ENCODE assay signal across 22 mouse cellular contexts in genomic region chr9:61431830-61432229, GRCm38 (mm10). TPM values are rescaled to one million over a fixed set of nuclear protein-coding genes. Genes with fewer than 3 reads are reported as not detected.
DNase-seq lines count a peak whose midpoint lies in the region; ATAC-seq and TF ChIP-seq lines count a peak whose summit lies in the region.
"Had no signal": no experiment of that assay in that cellular context is flagged by ENCODE, and none has a peak within 500 bp of the region (broad histone marks: within the 10 kb centered on the region; RNA-seq: fewer than 3 reads in every experiment).

No protein-coding gene starts in this region.

- 92% methylated on average over 4 of the region's 4 CpGs for WGBS in midbrain, embryonic 10.5 days
- WGBS in midbrain, postnatal 0 days: 91% methylated on average over 4 of the region's 4 CpGs
- 25% methylated on average over 4 of the region's 4 CpGs for WGBS in bone marrow, adult 2 months

- no peak overlapping the region for H3K4me3 ChIP-seq in midbrain, embryonic 10.5 days
- no peak overlapping the region for H3K4me3 ChIP-seq in midbrain, postnatal 0 days (ENCODE audit: low read depth, low read length)
- H3K4me3 ChIP-seq in bone marrow, adult 2 months (replicated peaks; ENCODE audit: control insufficient read depth, low read depth, low read length): no peak overlapping the region
- H3K4me3 ChIP-seq: embryonic facial prominence, embryonic 15.5 days; erythroblast, embryonic 14.5 days; forebrain, embryonic 10.5 days; heart, adult 2 months; heart, embryonic 12.5 days; hindbrain, embryonic 15.5 days had no signal

- H3K36me3 ChIP-seq in midbrain, embryonic 10.5 days: no peaks in the 10 kb centered on the region
- no peaks in the 10 kb centered on the region for H3K36me3 ChIP-seq in midbrain, postnatal 0 days (ENCODE audit: insufficient read depth, low read length)
- H3K36me3 ChIP-seq: embryonic facial prominence, embryonic 15.5 days; forebrain, embryonic 10.5 days; G1E; heart, embryonic 12.5 days; hindbrain, embryonic 15.5 days had no signal

- peaks cover 18% of the 10 kb centered on the region for H3K27me3 ChIP-seq in midbrain, embryonic 10.5 days (ENCODE audit: low read depth, poor library complexity, severe bottlenecking)
- H3K27me3 ChIP-seq in midbrain, postnatal 0 days (ENCODE audit: insufficient read depth, low read length): no peaks in the 10 kb centered on the region

- no peaks in the 10 kb centered on the region for H3K9me3 ChIP-seq in midbrain, embryonic 10.5 days (replicated peaks)
- H3K9me3 ChIP-seq in midbrain, postnatal 0 days (ENCODE audit: low read length): no peaks in the 10 kb centered on the region
- H3K9me3 ChIP-seq: embryonic facial prominence, embryonic 15.5 days; forebrain, embryonic 10.5 days; G1E; hindbrain, embryonic 15.5 days had no signal

- H3K4me2 ChIP-seq in midbrain, postnatal 0 days (ENCODE audit: low read depth, low read length, poor library complexity, severe bottlenecking): no peak overlapping the region
- H3K4me2 ChIP-seq: embryonic facial prominence, embryonic 15.5 days; heart, embryonic 12.5 days; hindbrain, embryonic 15.5 days had no signal

- no peak overlapping the region for H3K9ac ChIP-seq in midbrain, postnatal 0 days (replicated peaks; ENCODE audit: low read length, poor library complexity, severe bottlenecking)
- H3K9ac ChIP-seq: embryonic facial prominence, embryonic 15.5 days; heart, embryonic 12.5 days; hindbrain, embryonic 15.5 days had no signal

- no peak for TF ChIP-seq CTCF in midbrain, postnatal 0 days (IDR thresholded peaks at IDR 0.05)
- TF ChIP-seq CTCF in bone marrow, adult 2 months (IDR thresholded peaks at IDR 0.05; ENCODE audit: control insufficient read depth, insufficient read depth, low read length): no peak

- peaks cover 38% of the 10 kb centered on the region for H3K4me1 ChIP-seq in midbrain, embryonic 10.5 days
- peaks cover 6% of the 10 kb centered on the region; the same call in 1 of the 2 replicates for H3K4me1 ChIP-seq in midbrain, postnatal 0 days (ENCODE audit: insufficient read depth, low read length)
- peaks cover 9% of the 10 kb centered on the region for H3K4me1 ChIP-seq in bone marrow, adult 2 months (ENCODE audit: control insufficient read depth, insufficient read depth, low read length)

- H3K27ac ChIP-seq in midbrain, embryonic 10.5 days (replicated peaks): 0 out of 2 replicates have a peak overlapping the region, but pooled peaks have one; percentile 28
- no peak overlapping the region for H3K27ac ChIP-seq in midbrain, postnatal 0 days (ENCODE audit: low read depth, low read length)
- peak overlapping the region; percentile 4; the same call in 1 of the 2 replicates for H3K27ac ChIP-seq in bone marrow, adult 2 months (ENCODE audit: control insufficient read depth, insufficient read depth, low read depth, low read length, poor library complexity)
- H3K27ac ChIP-seq: embryonic facial prominence, embryonic 15.5 days; forebrain, embryonic 10.5 days; heart, adult 2 months; hindbrain, embryonic 15.5 days had no signal

- TF ChIP-seq POLR2A in bone marrow, adult 2 months (IDR thresholded peaks at IDR 0.05; ENCODE audit: borderline replicate concordance, control insufficient read depth, low read depth, low read length): no peak

- no peak for ATAC-seq in midbrain, postnatal 0 days (ENCODE audit: low FRiP score)
- ATAC-seq: forebrain, embryonic 14.5 days had no signal

- no peak for DNase-seq in midbrain, embryonic 10.5 days (ENCODE audit: low spot score)
- no peak for DNase-seq in midbrain, postnatal 0 days (ENCODE audit: low spot score)
- peak; percentile 10 to 21 for DNase-seq in monocyte, adult 2 months (ENCODE audit: low read depth in 1 of 2, low spot score in 2 of 2)
- peak; percentile 77 to 79 for DNase-seq in spleen, postnatal 36 days (ENCODE audit: low spot score in 2 of 2)
- no peak for DNase-seq in kidney, adult 11 months
- no peak for DNase-seq in c-Kit-positive CD71-positive TER-119-positive erythroid progenitor cells, embryonic 14.5 days (ENCODE audit: low spot score)
- DNase-seq in urinary bladder, adult 18-20 months (ENCODE audit: low spot score in 2 of 2): no peak
- DNase-seq: adrenal gland, adult 8-10 months; adrenal gland, postnatal 36 days; cerebellum, adult 18-20 months; cerebellum, postnatal 10 days; embryo, embryonic 11 days; gastrocnemius, postnatal 36 days; heart, adult 2 months had no signal

RNA-seq across cellular contexts. Expression of gene Tle3, which starts 59.7 kb away (rescaled TPM):
- 48.7 and 55.8 TPM in 2 replicates for polyA plus RNA-seq in midbrain, embryonic 10.5 days (2016; fragmentation: Nextera tagmentation; extraction: Ambion mirVana)
- 82.2 and 94.9 TPM in 2 replicates for total RNA-seq in midbrain, postnatal 0 days (2014; rRNA removed)
- polyA plus RNA-seq in midbrain, postnatal 0 days (2015; fragmentation: Nextera tagmentation; extraction: Ambion mirVana): 20.2 and 21.8 TPM in 2 replicates
- 27.8 and 67.0 TPM in 2 replicates for polyA plus RNA-seq in bone marrow, adult 2 months (2011; ENCODE audit: insufficient read depth, insufficient read length, low replicate concordance, missing spikeins)

Comparison
In these comparisons a context has a peak if more than half of its experiments do, and no peak if none do; other contexts are left out.
1. DNase-seq: peak in monocyte, adult 2 months (2 of 2) and spleen, postnatal 36 days (2 of 2); none in midbrain, embryonic 10.5 days (single experiment), midbrain, postnatal 0 days (single experiment), kidney, adult 11 months (single experiment), c-Kit-positive CD71-positive TER-119-positive erythroid progenitor cells, embryonic 14.5 days (single experiment) and urinary bladder, adult 18-20 months (0 of 2).